Mouse (Mus musculus): Measurements from ENCODE around the gene Wdr62. TPM values are rescaled to one million over a fixed set of nuclear protein-coding genes. Genes with fewer than 3 reads are reported as not detected.

The Wdr62 gene
- polyA plus RNA-seq, 1 experiment from 2014 or later = 10.5 TPM

DNA sequence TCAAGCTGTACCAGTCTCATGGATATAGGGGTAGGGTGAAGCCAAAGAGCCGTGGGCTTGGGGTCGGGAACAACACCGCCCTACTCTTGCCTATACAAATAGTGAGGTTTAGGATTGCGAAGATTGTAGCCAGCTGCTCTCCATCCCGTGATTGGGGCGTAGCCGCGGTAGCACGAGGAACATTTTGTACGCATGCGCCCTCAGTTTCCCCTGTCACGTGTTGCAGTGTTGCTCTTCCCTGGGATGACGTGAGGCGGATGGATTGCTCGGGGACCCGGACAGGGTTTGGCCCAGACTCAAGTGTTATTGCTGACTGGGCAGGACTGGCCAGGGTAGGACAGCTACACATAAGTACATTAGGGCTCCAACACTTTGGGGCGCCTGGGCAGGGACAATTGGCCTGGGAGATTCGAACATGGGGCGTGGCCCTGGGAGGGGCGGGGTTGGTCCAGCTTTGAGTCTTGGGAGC, 485 bp upstream of the Wdr62 start:
- peak; percentile 93 for DNase-seq (ENCODE audit: low spot score)
- Histone ChIP-seq H3K27ac (ENCODE audit: low read depth) (peak overlapping the region; percentile 99), H3K27me3 (replicated peaks; ENCODE audit: control insufficient read depth, insufficient read depth, low read length) (no peaks in the 10 kb centered on the region), H3K9me3 (ENCODE audit: control insufficient read depth, low read length) (no peaks in the 10 kb centered on the region), H3K4me2 (ENCODE audit: low read length) (peak overlapping the region; percentile 94), H3K4me1 (replicated peaks; ENCODE audit: control insufficient read depth, insufficient read depth, low read length) (peaks cover 10% of the 10 kb centered on the region), H3K4me3 (ENCODE audit: low read depth, low read length) (peak overlapping the region; percentile 62), H3K9ac (ENCODE audit: low read length) (peak overlapping the region; percentile 49), H3K36me3 (ENCODE audit: control insufficient read depth, insufficient read depth, low read length) (no peaks in the 10 kb centered on the region)
- ATAC-seq (replicated peaks; ENCODE audit: low FRiP score, low TSS enrichment, low read depth) = peak; percentile 89
- WGBS = under 1% methylated on average over 20 of the region's 20 CpGs

DNA sequence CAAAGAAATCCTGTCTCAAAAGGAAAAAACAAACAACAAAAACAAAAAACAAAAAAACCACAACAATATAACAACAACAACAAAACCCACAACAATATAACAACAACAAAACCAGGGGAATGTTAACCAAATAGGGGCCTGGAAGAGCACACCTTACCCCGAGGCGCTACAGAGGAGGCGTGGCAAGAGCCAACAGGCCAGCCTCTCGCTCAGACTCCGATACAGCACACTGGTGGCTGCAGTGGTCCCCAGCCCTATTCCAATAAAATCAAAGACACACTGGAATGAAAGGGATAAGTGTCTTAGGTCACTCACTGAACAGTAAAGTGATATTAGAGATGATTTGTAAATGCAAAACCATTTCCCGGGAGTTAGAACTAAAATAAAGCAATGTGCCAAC, 683 bp downstream of the Wdr62 start:
- Histone ChIP-seq H3K9me3 (ENCODE audit: control insufficient read depth, low read length) (no peaks in the 10 kb centered on the region), H3K9ac (ENCODE audit: low read length) (peak overlapping the region; percentile 49), H3K4me3 (ENCODE audit: low read depth, low read length) (peak overlapping the region; percentile 62), H3K36me3 (ENCODE audit: control insufficient read depth, insufficient read depth, low read length) (no peaks in the 10 kb centered on the region), H3K4me1 (replicated peaks; ENCODE audit: control insufficient read depth, insufficient read depth, low read length) (peaks cover 10% of the 10 kb centered on the region), H3K27ac (ENCODE audit: low read depth) (peak overlapping the region; percentile 99), H3K27me3 (replicated peaks; ENCODE audit: control insufficient read depth, insufficient read depth, low read length) (no peaks in the 10 kb centered on the region), H3K4me2 (ENCODE audit: low read length) (peak overlapping the region; percentile 94)
- no peak for ATAC-seq (replicated peaks; ENCODE audit: low FRiP score, low TSS enrichment, low read depth)
- WGBS = under 1% methylated on average over 6 of the region's 6 CpGs
- no peak for DNase-seq (ENCODE audit: low spot score)

DNA sequence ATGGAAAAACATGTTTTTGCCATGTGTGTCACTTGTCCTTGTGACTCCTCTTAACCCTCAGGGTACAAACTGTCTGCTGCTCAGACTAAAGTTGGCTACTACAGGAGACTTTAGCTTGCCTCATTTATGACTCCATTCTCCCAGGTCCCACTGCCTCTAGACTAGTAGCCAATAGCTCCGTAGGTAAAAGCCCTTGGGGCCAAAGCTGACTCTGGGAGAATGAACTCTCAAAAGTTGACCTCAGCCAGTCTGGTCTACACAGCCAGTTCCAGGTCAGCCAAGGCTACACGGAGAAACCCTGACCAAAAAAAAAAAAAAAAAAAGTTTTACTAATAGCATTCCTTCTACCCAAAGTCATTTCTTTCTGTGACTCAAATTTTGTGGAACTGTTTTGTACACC, 1.3 kb downstream of the Wdr62 start:
- 65% methylated on average over 2 of the region's 2 CpGs for WGBS
- H3K4me1 ChIP-seq (replicated peaks; ENCODE audit: control insufficient read depth, insufficient read depth, low read length) = peaks cover 10% of the 10 kb centered on the region
- peak overlapping the region; percentile 94 for H3K4me2 ChIP-seq (ENCODE audit: low read length)
- DNase-seq (ENCODE audit: low spot score) (no peak), ATAC-seq (replicated peaks; ENCODE audit: low FRiP score, low TSS enrichment, low read depth) (no peak)
- no peak overlapping the region for H3K9ac ChIP-seq (ENCODE audit: low read length)
- H3K9me3 ChIP-seq (ENCODE audit: control insufficient read depth, low read length) = no peaks in the 10 kb centered on the region
- H3K27ac ChIP-seq (ENCODE audit: low read depth) = no peak overlapping the region
- no peaks in the 10 kb centered on the region for H3K36me3 ChIP-seq (ENCODE audit: control insufficient read depth, insufficient read depth, low read length)
- H3K4me3 ChIP-seq (ENCODE audit: low read depth, low read length) = no peak overlapping the region
- no peaks in the 10 kb centered on the region for H3K27me3 ChIP-seq (replicated peaks; ENCODE audit: control insufficient read depth, insufficient read depth, low read length)

GRCm38 (mm10) chr7:30274383-30274782, 5.8 kb downstream of the Wdr62 start:
- DNase-seq (ENCODE audit: low spot score) = no peak
- 35% methylated on average over 6 of the region's 6 CpGs for WGBS
- Histone ChIP-seq H3K27me3 (replicated peaks; ENCODE audit: control insufficient read depth, insufficient read depth, low read length) (no peaks in the 10 kb centered on the region), H3K36me3 (ENCODE audit: control insufficient read depth, insufficient read depth, low read length) (peaks cover 5% of the 10 kb centered on the region; the same call in 1 of the 2 replicates), H3K4me2 (ENCODE audit: low read length) (no peak overlapping the region), H3K9ac (ENCODE audit: low read length) (no peak overlapping the region), H3K27ac (ENCODE audit: low read depth) (no peak overlapping the region), H3K4me3 (ENCODE audit: low read depth, low read length) (no peak overlapping the region), H3K4me1 (replicated peaks; ENCODE audit: control insufficient read depth, insufficient read depth, low read length) (peaks cover 3% of the 10 kb centered on the region), H3K9me3 (ENCODE audit: control insufficient read depth, low read length) (no peaks in the 10 kb centered on the region)
- no peak for ATAC-seq (replicated peaks; ENCODE audit: low FRiP score, low TSS enrichment, low read depth)

DNA sequence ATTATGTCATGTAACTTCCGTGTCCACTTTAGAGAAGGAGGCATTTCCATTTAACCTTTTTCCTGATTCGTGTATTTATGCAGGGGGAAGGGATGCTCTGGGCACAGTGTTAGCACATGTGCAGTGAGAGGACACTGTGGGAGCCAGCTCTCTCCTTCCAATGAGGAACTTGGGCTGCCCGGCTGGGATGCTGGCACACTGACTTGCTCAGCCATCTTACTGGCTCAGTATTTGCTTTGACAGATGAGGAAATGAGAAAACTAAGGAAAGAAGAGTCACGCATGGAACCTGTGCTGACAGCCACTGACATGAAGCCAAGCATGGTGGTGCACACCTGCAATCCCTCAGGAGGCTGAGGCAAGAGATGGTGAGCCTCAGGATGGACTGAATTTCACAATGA, 10.6 kb downstream of the Wdr62 start:
- no peak for ATAC-seq (replicated peaks; ENCODE audit: low FRiP score, low TSS enrichment, low read depth)
- Histone ChIP-seq H3K27me3 (replicated peaks; ENCODE audit: control insufficient read depth, insufficient read depth, low read length) (no peaks in the 10 kb centered on the region), H3K4me2 (ENCODE audit: low read length) (no peak overlapping the region), H3K4me1 (replicated peaks; ENCODE audit: control insufficient read depth, insufficient read depth, low read length) (no peaks in the 10 kb centered on the region), H3K27ac (ENCODE audit: low read depth) (no peak overlapping the region), H3K4me3 (ENCODE audit: low read depth, low read length) (no peak overlapping the region), H3K9me3 (ENCODE audit: control insufficient read depth, low read length) (no peaks in the 10 kb centered on the region), H3K36me3 (ENCODE audit: control insufficient read depth, insufficient read depth, low read length) (peaks cover 13% of the 10 kb centered on the region), H3K9ac (ENCODE audit: low read length) (no peak overlapping the region)
- no peak for DNase-seq (ENCODE audit: low spot score)
- WGBS = 91% methylated on average over 4 of the region's 4 CpGs

GRCm38 (mm10) chr7:30266780-30267179, 13.4 kb downstream of the Wdr62 start:
- no peak for DNase-seq (ENCODE audit: low spot score)
- Histone ChIP-seq H3K27me3 (replicated peaks; ENCODE audit: control insufficient read depth, insufficient read depth, low read length) (no peaks in the 10 kb centered on the region), H3K9ac (ENCODE audit: low read length) (no peak overlapping the region), H3K4me2 (ENCODE audit: low read length) (no peak overlapping the region), H3K9me3 (ENCODE audit: control insufficient read depth, low read length) (no peaks in the 10 kb centered on the region), H3K36me3 (ENCODE audit: control insufficient read depth, insufficient read depth, low read length) (peaks cover 24% of the 10 kb centered on the region), H3K4me1 (replicated peaks; ENCODE audit: control insufficient read depth, insufficient read depth, low read length) (no peaks in the 10 kb centered on the region), H3K4me3 (ENCODE audit: low read depth, low read length) (no peak overlapping the region), H3K27ac (ENCODE audit: low read depth) (no peak overlapping the region)
- no peak for ATAC-seq (replicated peaks; ENCODE audit: low FRiP score, low TSS enrichment, low read depth)
- WGBS = 86% methylated on average over 3 of the region's 3 CpGs

- Histone ChIP-seq H3K4me1 (replicated peaks; ENCODE audit: control insufficient read depth, insufficient read depth, low read length) (no peaks in the 10 kb centered on the region), H3K27ac (ENCODE audit: low read depth) (no peak overlapping the region), H3K9me3 (ENCODE audit: control insufficient read depth, low read length) (no peaks in the 10 kb centered on the region), H3K9ac (ENCODE audit: low read length) (no peak overlapping the region), H3K4me2 (ENCODE audit: low read length) (no peak overlapping the region), H3K27me3 (replicated peaks; ENCODE audit: control insufficient read depth, insufficient read depth, low read length) (no peaks in the 10 kb centered on the region), H3K4me3 (ENCODE audit: low read depth, low read length) (no peak overlapping the region), H3K36me3 (ENCODE audit: control insufficient read depth, insufficient read depth, low read length) (peaks cover 24% of the 10 kb centered on the region)
- no peak for DNase-seq (ENCODE audit: low spot score)
- 85% methylated on average over 7 of the region's 7 CpGs for WGBS
- no peak for ATAC-seq (replicated peaks; ENCODE audit: low FRiP score, low TSS enrichment, low read depth)
Measured at GRCm38 (mm10) chr7:30265935-30266334, 14.3 kb downstream of the Wdr62 start.

DNA sequence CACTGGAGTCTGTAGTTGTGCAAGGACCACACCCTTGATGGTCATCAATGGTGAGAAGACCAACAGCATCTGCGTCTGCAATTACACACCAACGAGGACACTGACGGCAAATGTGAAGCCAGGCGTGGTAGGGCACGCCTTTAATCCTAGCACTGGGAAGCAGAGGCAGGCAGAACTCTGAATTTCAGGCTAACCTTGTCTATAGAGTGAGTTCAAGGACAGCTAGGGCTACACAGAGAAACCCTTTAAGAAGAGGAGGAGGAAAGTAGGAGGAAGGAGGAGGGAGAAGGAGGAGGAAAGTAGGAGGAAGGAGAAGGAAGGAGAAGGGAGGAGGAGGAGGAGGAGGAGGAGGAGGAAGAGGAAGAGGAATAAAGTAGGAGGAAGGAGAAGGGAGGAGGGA, 14.7 kb downstream of the Wdr62 start:
- Histone ChIP-seq H3K4me3 (ENCODE audit: low read depth, low read length) (no peak overlapping the region), H3K9ac (ENCODE audit: low read length) (no peak overlapping the region), H3K4me1 (replicated peaks; ENCODE audit: control insufficient read depth, insufficient read depth, low read length) (no peaks in the 10 kb centered on the region), H3K27ac (ENCODE audit: low read depth) (no peak overlapping the region), H3K27me3 (replicated peaks; ENCODE audit: control insufficient read depth, insufficient read depth, low read length) (no peaks in the 10 kb centered on the region), H3K9me3 (ENCODE audit: control insufficient read depth, low read length) (no peaks in the 10 kb centered on the region), H3K36me3 (ENCODE audit: control insufficient read depth, insufficient read depth, low read length) (peaks cover 24% of the 10 kb centered on the region), H3K4me2 (ENCODE audit: low read length) (no peak overlapping the region)
- DNase-seq (ENCODE audit: low spot score) (no peak), ATAC-seq (replicated peaks; ENCODE audit: low FRiP score, low TSS enrichment, low read depth) (no peak)
- WGBS = 93% methylated on average over 5 of the region's 5 CpGs

GRCm38 (mm10) chr7:30265041-30265440, 15.2 kb downstream of the Wdr62 start:
- H3K4me1 ChIP-seq (replicated peaks; ENCODE audit: control insufficient read depth, insufficient read depth, low read length) = no peaks in the 10 kb centered on the region
- H3K4me3 ChIP-seq (ENCODE audit: low read depth, low read length) = no peak overlapping the region
- ATAC-seq (replicated peaks; ENCODE audit: low FRiP score, low TSS enrichment, low read depth) (no peak), DNase-seq (ENCODE audit: low spot score) (no peak)
- no peaks in the 10 kb centered on the region for H3K9me3 ChIP-seq (ENCODE audit: control insufficient read depth, low read length)
- 73% methylated on average over 2 of the region's 2 CpGs for WGBS
- H3K36me3 ChIP-seq (ENCODE audit: control insufficient read depth, insufficient read depth, low read length) = peaks cover 20% of the 10 kb centered on the region
- H3K27me3 ChIP-seq (replicated peaks; ENCODE audit: control insufficient read depth, insufficient read depth, low read length) = no peaks in the 10 kb centered on the region
- H3K9ac ChIP-seq (ENCODE audit: low read length) = no peak overlapping the region
- H3K27ac ChIP-seq (ENCODE audit: low read depth) = no peak overlapping the region
- H3K4me2 ChIP-seq (ENCODE audit: low read length) = no peak overlapping the region

All from intestine, embryonic 14.5 days (tissue).